Mouse (Mus musculus): Measurements from ENCODE around the gene Pramel1. TPM values are rescaled to one million over a fixed set of nuclear protein-coding genes. Genes with fewer than 3 reads are reported as not detected.
"Not testable (repeated sequence)": the region's sequence is repeated elsewhere in the genome, so short reads cannot be mapped to it uniquely, and the experiment has no call there.

Gene Pramel1
- polyA plus RNA-seq (2014; fragmentation: Nextera tagmentation; extraction: Ambion mirVana), result not detected in 2 replicates

DNA sequence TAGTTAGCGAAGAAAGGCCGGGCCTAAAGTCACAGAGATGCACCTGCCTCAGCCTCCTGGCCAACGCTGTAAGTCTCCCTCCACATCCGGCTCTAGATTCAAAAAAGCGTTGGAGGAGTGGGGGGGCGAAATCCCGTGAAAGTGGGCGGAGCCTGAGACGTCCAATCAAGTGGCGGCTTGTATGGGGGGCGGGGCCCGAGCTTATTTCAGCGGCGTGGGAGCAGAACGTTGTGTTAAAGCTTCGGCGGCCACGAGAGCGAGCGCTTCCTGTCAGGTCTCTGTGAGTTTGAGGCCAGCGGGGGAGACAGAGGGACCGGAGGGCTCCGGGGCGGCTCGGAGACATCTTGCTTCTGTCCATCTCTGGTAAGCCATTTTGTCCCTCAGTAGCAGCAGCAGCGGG, at the start of gene Pramel1:
Pramel1 (plus strand) TSS at position 248 of the 400 bp plus-strand sequence.
- no peak within 1 kb of the TSS for H3K4me2 ChIP-seq (replicated peaks)
- 81% methylated on average over 26 of the region's 26 CpGs for WGBS
- H3K9me3 ChIP-seq (ENCODE audit: control insufficient read depth, low read length), result 0 out of 2 replicates have a peak, but pooled peaks cover 5% of the 10 kb centered on the region
- no peaks in the 10 kb centered on the region for H3K27me3 ChIP-seq (ENCODE audit: control insufficient read depth, insufficient read depth, low read length)
- DNase-seq (ENCODE audit: low spot score), result no peak
- no peak for ATAC-seq (ENCODE audit: low FRiP score)
- no peak within 1 kb of the TSS for H3K4me3 ChIP-seq (replicated peaks; ENCODE audit: low read length)
- no peaks in the 10 kb centered on the region for H3K36me3 ChIP-seq (replicated peaks; ENCODE audit: control insufficient read depth, insufficient read depth)
- H3K27ac ChIP-seq, result no peak within 1 kb of the TSS
- H3K4me1 ChIP-seq (replicated peaks; ENCODE audit: control insufficient read depth, insufficient read depth, low read length), result no peaks in the 10 kb centered on the region
- H3K9ac ChIP-seq, result no peak within 1 kb of the TSS

- peaks cover 31% of the 10 kb centered on the region for H3K27me3 ChIP-seq (ENCODE audit: control insufficient read depth, insufficient read depth, low read length)
- H3K4me1 ChIP-seq (replicated peaks; ENCODE audit: control insufficient read depth, insufficient read depth, low read length); H3K9ac ChIP-seq; H3K4me2 ChIP-seq (replicated peaks); H3K9me3 ChIP-seq (ENCODE audit: control insufficient read depth, low read length); H3K4me3 ChIP-seq (replicated peaks; ENCODE audit: low read length); ATAC-seq (ENCODE audit: low FRiP score); DNase-seq (ENCODE audit: low spot score); H3K27ac ChIP-seq; H3K36me3 ChIP-seq (replicated peaks; ENCODE audit: control insufficient read depth, insufficient read depth): not testable (repeated sequence)
- WGBS, result 93% methylated on average over 5 of the region's 5 CpGs
These were observed 48.7 kb upstream of the Pramel1 start for GRCm38 (mm10) chr4:143345491-143345890.

- H3K4me3 ChIP-seq (replicated peaks; ENCODE audit: low read length), result no peak overlapping the region
- ATAC-seq (ENCODE audit: low FRiP score) (no peak), DNase-seq (ENCODE audit: low spot score) (no peak)
- H3K27me3 ChIP-seq (ENCODE audit: control insufficient read depth, insufficient read depth, low read length), result peaks cover 52% of the 10 kb centered on the region
- no peaks in the 10 kb centered on the region for H3K9me3 ChIP-seq (ENCODE audit: control insufficient read depth, low read length)
- no peak overlapping the region for H3K4me2 ChIP-seq (replicated peaks)
- WGBS, result 28% methylated on average over 5 of the region's 5 CpGs
- no peaks in the 10 kb centered on the region for H3K36me3 ChIP-seq (replicated peaks; ENCODE audit: control insufficient read depth, insufficient read depth)
- no peak overlapping the region for H3K9ac ChIP-seq
- no peak overlapping the region for H3K27ac ChIP-seq
- peaks cover 9% of the 10 kb centered on the region; the same call in 1 of the 2 replicates for H3K4me1 ChIP-seq (replicated peaks; ENCODE audit: control insufficient read depth, insufficient read depth, low read length)
These were observed 45.5 kb upstream of the Pramel1 start for GRCm38 (mm10) chr4:143348678-143349077.

- Histone ChIP-seq H3K36me3 (replicated peaks; ENCODE audit: control insufficient read depth, insufficient read depth) (no peaks in the 10 kb centered on the region), H3K9ac (peak within 1 kb of the TSS; percentile 47), H3K9me3 (ENCODE audit: control insufficient read depth, low read length) (no peaks in the 10 kb centered on the region), H3K4me3 (replicated peaks; ENCODE audit: low read length) (peak within 1 kb of the TSS; percentile 53), H3K4me1 (replicated peaks; ENCODE audit: control insufficient read depth, insufficient read depth, low read length) (peaks cover 9% of the 10 kb centered on the region; the same call in 1 of the 2 replicates), H3K4me2 (replicated peaks) (peak within 1 kb of the TSS; percentile 97), H3K27me3 (ENCODE audit: control insufficient read depth, insufficient read depth, low read length) (peaks cover 52% of the 10 kb centered on the region), H3K27ac (no peak within 1 kb of the TSS)
- ATAC-seq (ENCODE audit: low FRiP score), result no peak; the same call in 1 of the 2 replicates
- DNase-seq (ENCODE audit: low spot score), result peak; percentile 43
- WGBS, result under 1% methylated on average over 19 of the region's 19 CpGs
These were observed 44.7 kb upstream of the Pramel1 start, which contains the start of gene Lrrc38 for GRCm38 (mm10) chr4:143349484-143349906. Lrrc38 (plus strand) TSS chr4:143349757.

DNA sequence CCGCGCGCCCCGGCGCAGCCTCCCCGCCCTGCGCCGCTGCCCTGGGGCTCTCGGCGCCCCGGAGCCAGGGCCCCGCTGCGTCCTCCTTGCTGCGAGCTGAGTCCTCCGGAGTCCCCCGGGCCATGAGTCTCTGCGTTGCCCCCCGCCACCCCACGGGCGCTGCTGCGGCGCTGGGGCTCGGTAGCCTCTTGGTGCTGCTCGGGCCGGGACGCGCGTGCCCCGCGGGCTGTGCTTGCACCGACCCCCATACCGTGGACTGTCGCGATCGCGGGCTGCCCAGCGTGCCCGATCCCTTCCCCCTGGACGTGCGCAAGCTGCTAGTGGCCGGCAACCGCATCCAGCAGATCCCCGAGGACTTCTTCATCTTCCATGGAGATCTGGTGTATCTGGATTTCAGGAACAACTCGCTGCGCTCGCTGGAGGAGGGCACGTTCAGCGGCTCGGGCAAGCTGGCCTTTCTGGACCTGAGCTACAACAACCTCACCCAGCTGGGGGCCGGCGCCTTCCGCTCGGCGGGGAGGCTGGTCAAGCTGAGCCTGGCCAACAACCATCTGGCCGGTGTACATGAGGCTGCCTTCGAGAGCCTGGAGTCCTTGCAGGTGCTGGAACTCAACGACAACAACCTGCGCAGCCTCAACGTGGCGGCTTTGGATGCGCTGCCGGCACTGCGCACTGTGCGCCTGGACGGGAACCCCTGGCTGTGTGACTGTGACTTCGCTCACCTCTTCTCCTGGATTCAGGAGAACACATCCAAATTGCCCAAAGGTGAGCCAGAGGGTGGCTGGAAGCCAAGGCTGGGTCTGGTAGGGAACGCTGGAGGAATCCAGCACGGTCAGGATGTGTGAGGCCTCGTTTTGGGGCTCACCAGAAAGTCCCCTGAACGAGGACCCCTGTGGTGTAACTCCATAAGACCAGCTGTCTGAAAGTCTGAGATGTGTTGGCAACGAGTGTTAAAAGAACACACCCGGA, 43.9 kb upstream of the Pramel1 start:
- Histone ChIP-seq H3K4me1 (replicated peaks; ENCODE audit: control insufficient read depth, insufficient read depth, low read length) (peaks cover 9% of the 10 kb centered on the region; the same call in 1 of the 2 replicates), H3K27ac (no peak overlapping the region), H3K9ac (peak overlapping the region; percentile 47), H3K9me3 (ENCODE audit: control insufficient read depth, low read length) (no peaks in the 10 kb centered on the region), H3K4me3 (replicated peaks; ENCODE audit: low read length) (peak overlapping the region; percentile 53), H3K4me2 (replicated peaks) (peak overlapping the region; percentile 97), H3K36me3 (replicated peaks; ENCODE audit: control insufficient read depth, insufficient read depth) (no peaks in the 10 kb centered on the region), H3K27me3 (ENCODE audit: control insufficient read depth, insufficient read depth, low read length) (peaks cover 52% of the 10 kb centered on the region)
- WGBS, result 3% methylated on average over 71 of the region's 72 CpGs
- ATAC-seq (ENCODE audit: low FRiP score) (peak; percentile 63; the same call in 1 of the 2 replicates), DNase-seq (ENCODE audit: low spot score) (no peak)

DNA sequence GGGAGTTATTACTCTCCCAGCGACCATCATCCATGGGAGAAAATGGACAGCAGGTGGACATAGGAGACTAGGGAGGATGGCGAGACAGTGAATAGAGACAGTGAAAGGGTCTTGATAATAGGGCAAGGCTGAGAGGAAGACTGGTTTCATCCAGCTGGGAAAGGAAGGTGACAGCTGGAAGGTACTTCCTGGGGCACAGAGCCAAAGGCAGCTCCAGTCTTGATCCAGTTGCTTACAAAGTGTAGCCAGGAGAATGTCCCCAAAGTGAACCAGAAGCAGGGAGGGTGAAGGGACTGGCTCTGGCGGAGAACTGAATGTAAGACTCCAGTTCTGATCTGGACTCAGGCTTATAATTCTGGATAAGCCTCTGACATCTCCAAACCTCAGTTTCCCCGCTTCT, 41.9 kb upstream of the Pramel1 start:
- no peaks in the 10 kb centered on the region for H3K9me3 ChIP-seq (ENCODE audit: control insufficient read depth, low read length)
- H3K4me3 ChIP-seq (replicated peaks; ENCODE audit: low read length), result no peak overlapping the region
- ATAC-seq (ENCODE audit: low FRiP score) (no peak), DNase-seq (ENCODE audit: low spot score) (no peak)
- WGBS, result 78% methylated on average over 4 of the region's 4 CpGs
- peaks cover 51% of the 10 kb centered on the region for H3K27me3 ChIP-seq (ENCODE audit: control insufficient read depth, insufficient read depth, low read length)
- H3K9ac ChIP-seq, result no peak overlapping the region
- H3K36me3 ChIP-seq (replicated peaks; ENCODE audit: control insufficient read depth, insufficient read depth), result no peaks in the 10 kb centered on the region
- no peak overlapping the region for H3K4me2 ChIP-seq (replicated peaks)
- no peak overlapping the region for H3K27ac ChIP-seq
- H3K4me1 ChIP-seq (replicated peaks; ENCODE audit: control insufficient read depth, insufficient read depth, low read length), result peaks cover 9% of the 10 kb centered on the region; the same call in 1 of the 2 replicates

- WGBS, result 46% methylated on average over 10 of the region's 10 CpGs
- H3K4me2 ChIP-seq (replicated peaks), result no peak overlapping the region
- H3K27me3 ChIP-seq (ENCODE audit: control insufficient read depth, insufficient read depth, low read length), result no peaks in the 10 kb centered on the region
- H3K9me3 ChIP-seq (ENCODE audit: control insufficient read depth, low read length), result no peaks in the 10 kb centered on the region
- H3K4me1 ChIP-seq (replicated peaks; ENCODE audit: control insufficient read depth, insufficient read depth, low read length), result 0 out of 2 replicates have a peak, but pooled peaks cover 3% of the 10 kb centered on the region
- no peak overlapping the region for H3K9ac ChIP-seq
- ATAC-seq (ENCODE audit: low FRiP score), result no peak
- H3K4me3 ChIP-seq (replicated peaks; ENCODE audit: low read length), result no peak overlapping the region
- no peaks in the 10 kb centered on the region for H3K36me3 ChIP-seq (replicated peaks; ENCODE audit: control insufficient read depth, insufficient read depth)
- no peak overlapping the region for H3K27ac ChIP-seq
- DNase-seq (ENCODE audit: low spot score), result no peak
These were observed 32.7 kb upstream of the Pramel1 start for GRCm38 (mm10) chr4:143361520-143361919.

DNA sequence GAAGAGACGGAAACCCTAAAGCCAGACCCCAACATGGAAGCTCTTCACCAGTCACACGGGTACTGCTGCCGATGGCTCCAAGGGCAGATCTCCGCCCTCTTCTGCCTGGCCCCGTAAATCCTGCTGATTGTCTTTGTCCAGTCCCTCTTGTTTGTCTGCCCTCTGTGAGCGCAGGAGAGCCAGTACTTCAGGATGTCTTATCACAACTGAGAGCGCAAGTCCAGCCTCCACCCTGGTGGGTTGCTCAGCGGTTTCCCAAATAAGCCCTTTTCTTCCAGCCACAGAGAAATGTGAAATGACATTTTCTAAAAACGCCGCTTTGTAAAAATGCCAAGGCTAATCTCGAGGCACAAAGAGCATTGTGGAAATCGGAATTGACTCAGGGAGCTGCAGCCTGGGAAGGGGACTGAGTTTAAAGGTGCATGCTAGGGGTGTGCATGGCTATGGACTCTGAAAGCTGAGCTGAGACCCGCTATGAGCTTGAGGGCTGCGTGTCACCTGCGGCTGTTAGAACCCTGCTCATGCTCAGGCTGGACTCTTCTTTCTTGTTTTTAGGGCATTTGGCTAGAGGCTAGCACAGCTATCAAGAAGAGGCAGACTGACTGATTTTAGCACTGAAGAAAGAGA, 27.7 kb upstream of the Pramel1 start:
- 32% methylated on average over 15 of the region's 15 CpGs for WGBS
- Histone ChIP-seq H3K36me3 (replicated peaks; ENCODE audit: control insufficient read depth, insufficient read depth) (no peaks in the 10 kb centered on the region), H3K27me3 (ENCODE audit: control insufficient read depth, insufficient read depth, low read length) (no peaks in the 10 kb centered on the region), H3K27ac (peak overlapping the region; percentile 20; the same call in 1 of the 2 replicates), H3K9ac (0 out of 2 replicates have a peak overlapping the region, but pooled peaks have one; percentile 20), H3K4me3 (replicated peaks; ENCODE audit: low read length) (no peak overlapping the region), H3K9me3 (ENCODE audit: control insufficient read depth, low read length) (no peaks in the 10 kb centered on the region), H3K4me1 (replicated peaks; ENCODE audit: control insufficient read depth, insufficient read depth, low read length) (0 out of 2 replicates have a peak, but pooled peaks cover 5% of the 10 kb centered on the region), H3K4me2 (replicated peaks) (no peak overlapping the region; the same call in 1 of the 2 replicates)
- no peak for DNase-seq (ENCODE audit: low spot score)
- no peak for ATAC-seq (ENCODE audit: low FRiP score)

DNA sequence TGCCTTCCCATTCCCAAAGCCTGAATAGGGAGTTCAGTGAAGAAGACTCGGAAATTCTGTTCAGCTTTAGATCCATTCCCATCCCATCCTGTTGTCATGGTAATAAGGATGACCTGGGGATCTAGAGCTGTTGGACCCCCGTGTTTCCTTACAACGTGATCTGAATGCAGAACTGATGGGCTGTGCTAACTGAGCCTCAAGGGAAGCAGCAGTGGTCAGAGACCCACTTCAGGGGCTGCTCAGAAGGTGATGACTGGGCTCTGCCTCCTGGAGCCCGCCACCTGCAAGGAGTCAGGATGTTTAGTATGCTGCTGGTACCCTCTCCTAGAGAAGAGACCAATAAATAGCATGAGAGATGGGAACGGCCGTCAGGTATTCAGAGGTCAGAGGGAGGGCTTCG, 14.7 kb upstream of the Pramel1 start:
- H3K4me2 ChIP-seq (replicated peaks), result peak overlapping the region; percentile 20
- peak overlapping the region; percentile 9; the same call in 1 of the 2 replicates for H3K9ac ChIP-seq
- DNase-seq (ENCODE audit: low spot score) (peak; percentile 52), ATAC-seq (ENCODE audit: low FRiP score) (peak; percentile 32; the same call in 1 of the 2 replicates)
- H3K27me3 ChIP-seq (ENCODE audit: control insufficient read depth, insufficient read depth, low read length), result no peaks in the 10 kb centered on the region
- H3K36me3 ChIP-seq (replicated peaks; ENCODE audit: control insufficient read depth, insufficient read depth), result no peaks in the 10 kb centered on the region
- no peak overlapping the region for H3K4me3 ChIP-seq (replicated peaks; ENCODE audit: low read length)
- peaks cover 15% of the 10 kb centered on the region for H3K4me1 ChIP-seq (replicated peaks; ENCODE audit: control insufficient read depth, insufficient read depth, low read length)
- H3K9me3 ChIP-seq (ENCODE audit: control insufficient read depth, low read length), result no peaks in the 10 kb centered on the region
- WGBS, result 14% methylated on average over 7 of the region's 7 CpGs
- H3K27ac ChIP-seq, result 0 out of 2 replicates have a peak overlapping the region, but pooled peaks have one; percentile 14
